Mouse (Mus musculus): Measurements from ENCODE around the gene Rtp1. TPM values are rescaled to one million over a fixed set of nuclear protein-coding genes. Genes with fewer than 3 reads are reported as not detected.

The Rtp1 gene
- polyA plus RNA-seq, 1 experiment from 2014 or later: 0.42 TPM

- Histone ChIP-seq H3K4me1 (peaks cover 24% of the 10 kb centered on the region), H3K27ac (no peak overlapping the region), H3K27me3 (0 out of 2 replicates have a peak, but pooled peaks cover 9% of the 10 kb centered on the region), H3K9me3 (no peaks in the 10 kb centered on the region), H3K4me3 (replicated peaks) (no peak overlapping the region), H3K9ac (no peak overlapping the region), H3K36me3 (replicated peaks) (no peaks in the 10 kb centered on the region), H3K4me2 (no peak overlapping the region)
- ATAC-seq (ENCODE audit: low FRiP score): no peak
- WGBS: 93% methylated on average over 8 of the region's 8 CpGs
These were observed 9.3 kb upstream of the Rtp1 start for GRCm38 (mm10) chr16:23419565-23420085.

GRCm38 (mm10) chr16:23423825-23424224, 5.1 kb upstream of the Rtp1 start:
- 71% methylated on average over 5 of the region's 5 CpGs for WGBS
- Histone ChIP-seq H3K4me1 (no peaks in the 10 kb centered on the region), H3K36me3 (replicated peaks) (no peaks in the 10 kb centered on the region), H3K4me2 (no peak overlapping the region), H3K4me3 (replicated peaks) (no peak overlapping the region), H3K9me3 (no peaks in the 10 kb centered on the region), H3K27ac (no peak overlapping the region), H3K27me3 (no peaks in the 10 kb centered on the region), H3K9ac (no peak overlapping the region)
- no peak for ATAC-seq (ENCODE audit: low FRiP score)

- Histone ChIP-seq H3K4me3 (replicated peaks) (no peak overlapping the region), H3K9ac (no peak overlapping the region), H3K4me2 (no peak overlapping the region), H3K4me1 (no peaks in the 10 kb centered on the region), H3K9me3 (no peaks in the 10 kb centered on the region), H3K36me3 (replicated peaks) (no peaks in the 10 kb centered on the region), H3K27me3 (no peaks in the 10 kb centered on the region), H3K27ac (no peak overlapping the region)
- WGBS: 92% methylated on average over 1 of the region's 1 CpGs
- ATAC-seq (ENCODE audit: low FRiP score): no peak
These were observed 1.2 kb upstream of the Rtp1 start for GRCm38 (mm10) chr16:23427701-23428100.

- no peaks in the 10 kb centered on the region for H3K27me3 ChIP-seq
- 92% methylated on average over 8 of the region's 8 CpGs for WGBS
- H3K9ac ChIP-seq: no peak overlapping the region
- H3K9me3 ChIP-seq: no peaks in the 10 kb centered on the region
- no peaks in the 10 kb centered on the region for H3K36me3 ChIP-seq (replicated peaks)
- no peak overlapping the region for H3K4me3 ChIP-seq (replicated peaks)
- ATAC-seq (ENCODE audit: low FRiP score): no peak
- no peaks in the 10 kb centered on the region for H3K4me1 ChIP-seq
- H3K4me2 ChIP-seq: no peak overlapping the region
- H3K27ac ChIP-seq: no peak overlapping the region
These were observed 1.1 kb downstream of the Rtp1 start for GRCm38 (mm10) chr16:23429991-23430390.

- Histone ChIP-seq H3K9ac (no peak overlapping the region), H3K4me1 (no peaks in the 10 kb centered on the region), H3K9me3 (no peaks in the 10 kb centered on the region), H3K4me2 (no peak overlapping the region), H3K4me3 (replicated peaks) (no peak overlapping the region), H3K27ac (no peak overlapping the region), H3K27me3 (no peaks in the 10 kb centered on the region), H3K36me3 (replicated peaks) (no peaks in the 10 kb centered on the region)
- 80% methylated on average over 12 of the region's 12 CpGs for WGBS
- ATAC-seq (ENCODE audit: low FRiP score): no peak
These were observed 8.7 kb downstream of the Rtp1 start for GRCm38 (mm10) chr16:23437404-23438166.

GRCm38 (mm10) chr16:23444231-23444630, 15.3 kb downstream of the Rtp1 start:
- no peaks in the 10 kb centered on the region for H3K27me3 ChIP-seq
- no peaks in the 10 kb centered on the region for H3K36me3 ChIP-seq (replicated peaks)
- H3K27ac ChIP-seq: no peak overlapping the region
- H3K9ac ChIP-seq: no peak overlapping the region
- no peak overlapping the region for H3K4me3 ChIP-seq (replicated peaks)
- no peak overlapping the region for H3K4me2 ChIP-seq
- no peak for ATAC-seq (ENCODE audit: low FRiP score)
- H3K4me1 ChIP-seq: no peaks in the 10 kb centered on the region
- no peaks in the 10 kb centered on the region for H3K9me3 ChIP-seq
- 85% methylated on average over 4 of the region's 4 CpGs for WGBS

- no peaks in the 10 kb centered on the region for H3K27me3 ChIP-seq
- H3K4me2 ChIP-seq: no peak overlapping the region
- 89% methylated on average over 2 of the region's 2 CpGs for WGBS
These were observed 21.0 kb downstream of the Rtp1 start for GRCm38 (mm10) chr16:23449946-23450345.

GRCm38 (mm10) chr16:23450816-23451215, 21.9 kb downstream of the Rtp1 start:
- Histone ChIP-seq H3K27me3 (no peaks in the 10 kb centered on the region), H3K9ac (no peak overlapping the region), H3K4me1 (peaks cover 3% of the 10 kb centered on the region; the same call in 1 of the 2 replicates), H3K9me3 (no peaks in the 10 kb centered on the region), H3K4me2 (no peak overlapping the region), H3K27ac (no peak overlapping the region), H3K36me3 (replicated peaks) (no peaks in the 10 kb centered on the region), H3K4me3 (replicated peaks) (no peak overlapping the region)
- WGBS: 87% methylated on average over 4 of the region's 4 CpGs
- ATAC-seq (ENCODE audit: low FRiP score): no peak

More at GRCm38 (mm10) chr16:23449946-23450345, 21.0 kb downstream of the Rtp1 start:
- H3K27ac ChIP-seq: no peak overlapping the region
- no peaks in the 10 kb centered on the region for H3K36me3 ChIP-seq (replicated peaks)
- H3K4me3 ChIP-seq (replicated peaks): no peak overlapping the region
- no peak for ATAC-seq (ENCODE audit: low FRiP score)
- no peaks in the 10 kb centered on the region for H3K9me3 ChIP-seq
- peaks cover 3% of the 10 kb centered on the region; the same call in 1 of the 2 replicates for H3K4me1 ChIP-seq
- H3K9ac ChIP-seq: no peak overlapping the region

GRCm38 (mm10) chr16:23452476-23452875, 23.5 kb downstream of the Rtp1 start:
- ATAC-seq (ENCODE audit: low FRiP score): peak; percentile 63; the same call in 1 of the 2 replicates
- Histone ChIP-seq H3K9me3 (no peaks in the 10 kb centered on the region), H3K4me1 (peaks cover 3% of the 10 kb centered on the region; the same call in 1 of the 2 replicates), H3K9ac (no peak overlapping the region), H3K36me3 (replicated peaks) (no peaks in the 10 kb centered on the region), H3K4me2 (no peak overlapping the region), H3K4me3 (replicated peaks) (no peak overlapping the region), H3K27me3 (no peaks in the 10 kb centered on the region), H3K27ac (no peak overlapping the region)
- 7% methylated on average over 3 of the region's 3 CpGs for WGBS

GRCm38 (mm10) chr16:23454376-23454775, 25.4 kb downstream of the Rtp1 start:
- no peaks in the 10 kb centered on the region for H3K36me3 ChIP-seq (replicated peaks)
- H3K27me3 ChIP-seq: 0 out of 2 replicates have a peak, but pooled peaks cover 3% of the 10 kb centered on the region
- 85% methylated on average over 6 of the region's 6 CpGs for WGBS
- H3K4me1 ChIP-seq: peaks cover 3% of the 10 kb centered on the region; the same call in 1 of the 2 replicates
- no peak overlapping the region for H3K9ac ChIP-seq
- H3K4me3 ChIP-seq (replicated peaks): no peak overlapping the region
- ATAC-seq (ENCODE audit: low FRiP score): no peak
- H3K27ac ChIP-seq: no peak overlapping the region
- H3K9me3 ChIP-seq: no peaks in the 10 kb centered on the region
- H3K4me2 ChIP-seq: no peak overlapping the region

GRCm38 (mm10) chr16:23456534-23456933, 27.6 kb downstream of the Rtp1 start:
- WGBS: 86% methylated on average over 3 of the region's 3 CpGs
- 0 out of 2 replicates have a peak, but pooled peaks cover 3% of the 10 kb centered on the region for H3K27me3 ChIP-seq
- H3K4me2 ChIP-seq: no peak overlapping the region
- H3K9me3 ChIP-seq: no peaks in the 10 kb centered on the region
- no peak for ATAC-seq (ENCODE audit: low FRiP score)
- H3K36me3 ChIP-seq (replicated peaks): no peaks in the 10 kb centered on the region
- H3K4me3 ChIP-seq (replicated peaks): no peak overlapping the region
- H3K27ac ChIP-seq: no peak overlapping the region
- peaks cover 3% of the 10 kb centered on the region; the same call in 1 of the 2 replicates for H3K4me1 ChIP-seq
- H3K9ac ChIP-seq: no peak overlapping the region

GRCm38 (mm10) chr16:23457338-23457737, 28.4 kb downstream of the Rtp1 start:
- H3K9me3 ChIP-seq: no peaks in the 10 kb centered on the region
- WGBS: 95% methylated on average over 5 of the region's 5 CpGs
- ATAC-seq (ENCODE audit: low FRiP score): no peak
- H3K36me3 ChIP-seq (replicated peaks): no peaks in the 10 kb centered on the region
- no peak overlapping the region for H3K27ac ChIP-seq
- H3K4me2 ChIP-seq: no peak overlapping the region
- H3K4me1 ChIP-seq: peaks cover 3% of the 10 kb centered on the region; the same call in 1 of the 2 replicates
- H3K4me3 ChIP-seq (replicated peaks): no peak overlapping the region
- no peak overlapping the region for H3K9ac ChIP-seq
- H3K27me3 ChIP-seq: 0 out of 2 replicates have a peak, but pooled peaks cover 3% of the 10 kb centered on the region
